Mouse (Mus musculus): ENCODE results near the gene Gzmn.

GRCm38 (mm10) chr14:56172744-56173143, 1.7 kb downstream of the Gzmn start:
- TF ChIP-seq CTCF (IDR thresholded peaks at IDR 0.05; ENCODE audit: borderline replicate concordance, control insufficient read depth, extremely low read depth, insufficient read depth, low read length, poor library complexity) = no peak
- no peak for TF ChIP-seq POLR2A (IDR thresholded peaks at IDR 0.05; ENCODE audit: control insufficient read depth, extremely low read depth, insufficient read depth, low read length, poor library complexity)
